Mouse (Mus musculus): ENCODE data around the gene Pigp.

- TF ChIP-seq POLR2A (IDR thresholded peaks at IDR 0.05; ENCODE audit: borderline replicate concordance, low read depth, low read length) (no peak), CTCF (IDR thresholded peaks at IDR 0.05; ENCODE audit: low read depth, low read length) (no peak)
Observed at GRCm38 (mm10) chr16:94345733-94346132, 25.9 kb downstream of the Pigp start.

Data from bone marrow macrophage, adult 2 months (primary cell).